Mouse (Mus musculus) small intestine, adult 2 months (tissue): ENCODE results near the gene Leprot.

Experiments used
- CTCF ChIP-seq: fragments of 200-500 bp; IDR thresholded peaks from 2 replicates; pipeline ENCODE4 v1.5.1; 2012; ENCODE audit warnings: low read depth, mild to moderate bottlenecking, control low read depth, inconsistent platforms, low read length, moderate library complexity, mixed read lengths; ENCODE audit not compliant: insufficient replicate concordance, insufficient read length; ENCODE audit errors: extremely low read depth
- POLR2A ChIP-seq: fragments of 200-500 bp; IDR thresholded peaks from 2 replicates; pipeline ENCODE4 v1.6.1; 2012; ENCODE audit warnings: low read depth, mild to moderate bottlenecking, control low read depth, inconsistent platforms, low read length, moderate library complexity

GRCm38 (mm10) chr4:101700892-101701640 is 53.5 kb downstream of the Leprot start:
- TF ChIP-seq POLR2A = no peak
- TF ChIP-seq CTCF = no peak
